Mouse (Mus musculus) small intestine, adult 10 weeks (tissue): ENCODE results near the gene Clk2. TPM values are rescaled to one million over a fixed set of nuclear protein-coding genes. Genes with fewer than 3 reads are reported as not detected.

Source experiments
- polyA plus RNA-seq: library from polyadenylated mRNA; stranded (reverse); fragments of 350-450 nt; fragmentation: Illumina TruSeq; extraction: RNeasy Lipid Tissue Mini Kit (QIAGEN cat#74804); gene quantifications from one replicate; pipeline ENCODE4 v1.2.3, GENCODE M21; 2014; ENCODE audit warnings: low replicate concordance

The Clk2 gene
- 11.5 TPM for polyA plus RNA-seq

GRCm38 (mm10) chr3:89164506-89165267 lies at the start of gene Clk2:
Gene Clk2 (plus strand): TSS chr3:89164795.

GRCm38 (mm10) chr3:89135958-89136357 lies 28.6 kb upstream of the Clk2 start, which contains the start of gene Pklr:
Gene Pklr (plus strand): TSS chr3:89136142.

GRCm38 (mm10) chr3:89159616-89160344 lies 4.8 kb upstream of the Clk2 start, which contains the start of gene Hcn3:
Gene Hcn3 (minus strand): TSS chr3:89160196.

GRCm38 (mm10) chr3:89177242-89178106 lies 12.9 kb downstream of the Clk2 start, which contains the start of gene Scamp3:
Gene Scamp3 (plus strand): TSS chr3:89177473.

GRCm38 (mm10) chr3:89183058-89183958 lies 18.7 kb downstream of the Clk2 start, which contains the start of gene Fam189b:
Gene Fam189b (plus strand): TSS chr3:89183143.

GRCm38 (mm10) chr3:89202253-89203141 lies 37.9 kb downstream of the Clk2 start, which contains the start of gene Gba:
Gene Gba (plus strand): TSS chr3:89202928.

GRCm38 (mm10) chr3:89214681-89215411 lies 50.3 kb downstream of the Clk2 start, which contains the start of gene Thbs3:
Gene Thbs3 (plus strand): TSS chr3:89215180.

Other genes starting within 250 kb of the Clk2 start
- 23.5 TPM for gene Ash1l, start 214.2 kb upstream of the Clk2 start, polyA plus RNA-seq
- gene Dap3, start 213.6 kb upstream of the Clk2 start, polyA plus RNA-seq, result 62.5 TPM
- gene Rusc1, start 71.5 kb upstream of the Clk2 start, polyA plus RNA-seq, result 11.3 TPM
- gene Gm43738, start 63.7 kb upstream of the Clk2 start, polyA plus RNA-seq, result not detected
- 3.0 TPM for gene Fdps, start 62.8 kb upstream of the Clk2 start, polyA plus RNA-seq
- 83.2 TPM for gene Pklr, start 28.7 kb upstream of the Clk2 start, polyA plus RNA-seq
- gene Hcn3, start 4.6 kb upstream of the Clk2 start, polyA plus RNA-seq, result not detected
- 8.1 TPM for gene Scamp3, start 12.7 kb downstream of the Clk2 start, polyA plus RNA-seq
- gene Fam189b, start 18.3 kb downstream of the Clk2 start, polyA plus RNA-seq, result not detected
- 6.2 TPM for gene Gba, start 38.1 kb downstream of the Clk2 start, polyA plus RNA-seq
- not detected for gene Thbs3, start 50.4 kb downstream of the Clk2 start, polyA plus RNA-seq
- 19.8 TPM for gene Mtx1, start 62.3 kb downstream of the Clk2 start, polyA plus RNA-seq
- 1.3 TPM for gene Muc1, start 64.3 kb downstream of the Clk2 start, polyA plus RNA-seq
- gene Krtcap2, start 81.2 kb downstream of the Clk2 start, polyA plus RNA-seq, result 14.1 TPM
- not detected for gene Trim46, start 81.5 kb downstream of the Clk2 start, polyA plus RNA-seq
- not detected for gene Dpm3, start 94.6 kb downstream of the Clk2 start, polyA plus RNA-seq
- gene Slc50a1, start 105.8 kb downstream of the Clk2 start, polyA plus RNA-seq, result 11.5 TPM
- 8.7 TPM for gene Efna1, start 116.3 kb downstream of the Clk2 start, polyA plus RNA-seq
- 0.22 TPM for gene Efna3, start 158.2 kb downstream of the Clk2 start, polyA plus RNA-seq
- not detected for gene Efna4, start 173.2 kb downstream of the Clk2 start, polyA plus RNA-seq
- gene Adam15, start 185.2 kb downstream of the Clk2 start, polyA plus RNA-seq, result 1.6 TPM
- gene Dcst2, start 197.2 kb downstream of the Clk2 start, polyA plus RNA-seq, result not detected
- 1.6 TPM for gene Dcst1, start 200.5 kb downstream of the Clk2 start, polyA plus RNA-seq
- gene Zbtb7b, start 230.0 kb downstream of the Clk2 start, polyA plus RNA-seq, result 5.2 TPM
- 2.0 TPM for gene Lenep, start 238.0 kb downstream of the Clk2 start, polyA plus RNA-seq
- gene Flad1, start 247.1 kb downstream of the Clk2 start, polyA plus RNA-seq, result 0.59 TPM